Mouse (Mus musculus) gastrocnemius, postnatal 36 days (tissue): ENCODE results near the gene Rab5a. TPM values are rescaled to one million over a fixed set of nuclear protein-coding genes. Genes with fewer than 3 reads are reported as not detected.
"Not testable (repeated sequence)": the region's sequence is repeated elsewhere in the genome, so short reads cannot be mapped to it uniquely, and the experiment has no call there.

ENCODE experiments used
- DNase-seq, 2 experiments: peaks; one replicate each; pipeline ENCODE4 v3.0.0; 2022
- intact Hi-C: fragments of 180-260 bp; cut with DNase I; formaldehyde crosslinking; loops from one replicate; pipeline ENCODE4 v1.15.1; 2025
- total RNA-seq, 2 experiments: library from RNA; stranded (reverse); gene quantifications; 2 replicates each; pipeline ENCODE4 v1.2.3; 2021

The Rab5a gene
- total RNA-seq, 2 experiments from 2014 or later, result 39.9 to 42.9 TPM

DNA sequence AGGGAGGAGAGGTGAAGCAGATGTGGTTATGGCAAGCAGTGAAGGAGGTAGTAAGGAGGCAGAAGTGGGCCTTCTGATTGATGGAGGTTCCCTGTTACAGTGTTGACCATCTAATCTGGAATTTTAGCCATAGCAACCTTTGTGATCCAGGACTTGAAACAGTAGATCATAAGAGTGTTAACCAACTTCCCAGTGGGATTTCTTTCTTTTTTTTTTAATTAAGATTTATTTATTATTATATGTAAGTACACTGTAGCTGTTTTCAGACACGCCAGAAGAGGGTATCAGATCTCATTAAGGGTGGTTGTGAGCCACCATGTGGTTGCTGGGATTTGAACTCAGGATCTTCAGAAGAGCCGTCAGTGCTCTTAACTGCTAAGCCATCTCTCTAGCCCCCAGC is 60.3 kb downstream of the Rab5a start, which contains the start of gene Pp2d1:
Gene Pp2d1 (minus strand): TSS at position 101 of the 400 bp plus-strand sequence.
- intact Hi-C loops, DNase-seq: not testable (repeated sequence)

- DNase-seq, result no peak
- intact Hi-C loops, result no loop called here
These were observed 63.5 kb downstream of the Rab5a start for GRCm38 (mm10) chr17:53542536-53542935.

DNA sequence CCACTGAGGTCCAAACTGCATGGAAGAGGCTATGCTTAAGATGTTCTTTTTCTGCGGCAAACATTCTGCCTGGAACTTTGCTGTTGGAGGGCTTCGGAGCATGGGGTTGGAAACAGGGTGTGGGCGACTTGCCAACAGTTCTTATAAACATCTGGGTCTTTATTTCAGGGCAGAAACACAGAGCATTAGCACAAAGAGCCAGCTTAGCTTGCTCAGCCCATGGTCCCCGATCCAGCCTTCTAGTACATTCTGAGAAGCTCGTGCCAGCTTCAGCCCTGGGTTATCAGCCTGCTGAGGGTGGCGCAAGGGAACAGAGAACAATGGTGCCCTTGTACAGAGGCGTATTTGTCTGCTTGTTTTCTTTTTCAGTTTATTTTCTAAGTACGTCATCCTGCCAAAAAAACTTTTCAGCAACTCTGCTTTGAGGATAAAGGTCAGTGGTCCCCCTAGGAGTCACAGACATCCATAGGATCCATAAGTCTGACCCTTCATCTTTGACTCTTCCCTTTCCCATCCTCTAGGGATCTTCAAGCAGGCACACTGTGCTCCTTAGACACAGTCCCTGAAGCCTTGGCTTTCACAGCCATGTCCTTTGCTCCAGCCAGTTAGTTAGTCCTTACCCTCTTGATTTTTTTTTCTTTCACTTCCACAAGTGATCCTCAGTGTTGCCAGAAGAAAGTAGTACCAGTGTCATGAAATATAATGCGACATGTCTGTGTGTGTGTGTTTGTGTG is 64.7 kb downstream of the Rab5a start:
- intact Hi-C loops, result no loop called here
- DNase-seq, result peak in 1 of 2 experiments; percentile 5

- intact Hi-C loops, result no loop called here
- DNase-seq, result no peak
These were observed 72.6 kb downstream of the Rab5a start for GRCm38 (mm10) chr17:53551306-53552299.

- DNase-seq, result no peak
- intact Hi-C loops, result no loop called here
These were observed 75.1 kb downstream of the Rab5a start for GRCm38 (mm10) chr17:53554088-53554487.

- DNase-seq, result no peak
- intact Hi-C loops, result no loop called here
These were observed 75.8 kb downstream of the Rab5a start for GRCm38 (mm10) chr17:53554813-53555212.

Other genes with a start within 250 kb of the Rab5a start
- gene Efhb, start 15.9 kb upstream of the Rab5a start, total RNA-seq, result under 1 TPM; 0.17 to 0.18 TPM
- gene Pp2d1, start 60.2 kb downstream of the Rab5a start, total RNA-seq, result not detected
- 10 to 100 TPM; 50.9 to 62.0 TPM for gene Kat2b, start 87.6 kb downstream of the Rab5a start, total RNA-seq
- gene Sgo1, start 210.1 kb downstream of the Rab5a start, total RNA-seq, result under 1 TPM; 0.10 to 0.20 TPM